ENCODE assay signal across 8 mouse cellular contexts in the genomic region with DNA sequence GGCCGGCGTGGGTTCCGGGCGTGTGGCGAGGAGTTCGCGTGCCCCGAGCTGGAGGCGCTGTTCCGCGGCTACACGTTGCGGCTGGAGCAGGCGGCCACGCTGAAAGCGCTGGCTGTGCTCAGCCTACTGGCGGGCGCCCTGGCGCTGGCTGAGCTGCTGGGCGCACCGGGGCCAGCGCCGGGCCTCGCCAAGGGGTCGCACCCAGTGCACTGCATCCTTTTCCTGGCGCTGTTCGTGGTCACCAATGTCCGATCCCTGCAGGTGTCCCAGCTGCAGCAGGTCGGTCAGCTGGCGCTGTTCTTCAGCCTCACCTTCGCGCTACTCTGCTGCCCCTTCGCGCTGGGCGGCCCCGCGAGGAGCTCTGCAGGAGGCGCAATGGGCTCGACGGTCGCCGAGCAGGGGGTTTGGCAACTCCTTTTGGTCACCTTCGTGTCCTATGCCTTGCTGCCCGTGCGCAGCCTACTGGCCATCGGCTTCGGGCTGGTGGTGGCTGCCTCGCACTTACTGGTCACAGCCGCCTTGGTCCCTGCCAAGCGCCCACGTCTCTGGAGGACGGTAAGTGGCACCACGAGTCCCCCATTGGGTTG. TPM values are rescaled to one million over a fixed set of nuclear protein-coding genes. Genes with fewer than 3 reads are reported as not detected.
DNase-seq lines count a peak whose midpoint lies in the region; ATAC-seq lines count a peak whose summit lies in the region.

No protein-coding gene starts in this region.

- H3K36me3 ChIP-seq in forebrain, embryonic 16.5 days (ENCODE audit: control insufficient read depth, insufficient read depth): no peaks in the 10 kb centered on the region
- no peaks in the 10 kb centered on the region for H3K36me3 ChIP-seq in kidney, embryonic 14.5 days (ENCODE audit: control insufficient read depth, insufficient read depth, low read length)
- no peaks in the 10 kb centered on the region for H3K36me3 ChIP-seq in stomach, embryonic 16.5 days (ENCODE audit: control insufficient read depth, insufficient read depth, low read length)

- no peak overlapping the region for H3K27ac ChIP-seq in forebrain, embryonic 16.5 days (ENCODE audit: low read length)
- H3K27ac ChIP-seq in kidney, embryonic 14.5 days (ENCODE audit: low read depth, low read length): no peak overlapping the region
- no peak overlapping the region for H3K27ac ChIP-seq in stomach, embryonic 16.5 days (ENCODE audit: low read length)

- WGBS in forebrain, embryonic 16.5 days: under 1% methylated on average over 52 of the region's 53 CpGs
- WGBS in kidney, embryonic 14.5 days: under 1% methylated on average over 46 of the region's 53 CpGs
- under 1% methylated on average over 53 of the region's 53 CpGs for WGBS in stomach, embryonic 16.5 days

- no peaks in the 10 kb centered on the region for H3K9me3 ChIP-seq in forebrain, embryonic 16.5 days (ENCODE audit: control insufficient read depth, low read length)
- no peaks in the 10 kb centered on the region for H3K9me3 ChIP-seq in kidney, embryonic 14.5 days (ENCODE audit: control insufficient read depth, low read length)
- no peaks in the 10 kb centered on the region for H3K9me3 ChIP-seq in stomach, embryonic 16.5 days (replicated peaks; ENCODE audit: control insufficient read depth, low read length)

- peak; percentile 65 for ATAC-seq in forebrain, embryonic 16.5 days
- ATAC-seq in kidney, embryonic 14.5 days (ENCODE audit: low FRiP score, low TSS enrichment): peak; percentile 71
- peak; percentile 28; the same call in 1 of the 2 replicates for ATAC-seq in stomach, embryonic 16.5 days (ENCODE audit: insufficient read depth, low FRiP score)

- peak overlapping the region; percentile 88 for H3K4me2 ChIP-seq in forebrain, embryonic 16.5 days (ENCODE audit: low read length)
- peak overlapping the region; percentile 89 for H3K4me2 ChIP-seq in kidney, embryonic 14.5 days (replicated peaks; ENCODE audit: low read depth, low read length)
- H3K4me2 ChIP-seq in stomach, embryonic 16.5 days (ENCODE audit: low read depth, low read length): peak overlapping the region; percentile 66

- peaks cover 23% of the 10 kb centered on the region for H3K27me3 ChIP-seq in forebrain, embryonic 16.5 days (replicated peaks; ENCODE audit: control insufficient read depth, insufficient read depth, low read length)
- peaks cover 49% of the 10 kb centered on the region for H3K27me3 ChIP-seq in kidney, embryonic 14.5 days (ENCODE audit: control insufficient read depth, insufficient read depth, low read length)
- H3K27me3 ChIP-seq in stomach, embryonic 16.5 days (ENCODE audit: control insufficient read depth, insufficient read depth, low read length): peaks cover 45% of the 10 kb centered on the region

- peak; percentile 38 to 56 for DNase-seq in layer of hippocampus, postnatal 10 days (ENCODE audit: low spot score in 2 of 2)
- no peak for DNase-seq in layer of hippocampus, adult 9-10 months (ENCODE audit: low spot score)
- peak; percentile 78 for DNase-seq in cerebellum, adult 11-12 months
- DNase-seq in lung, postnatal 4 days: peak; percentile 13 to 41
- DNase-seq in B cell, adult 2 months: no peak

- peak overlapping the region; percentile 58 for H3K4me3 ChIP-seq in forebrain, embryonic 16.5 days (replicated peaks; ENCODE audit: low read length)
- peak overlapping the region; percentile 52 for H3K4me3 ChIP-seq in kidney, embryonic 14.5 days (ENCODE audit: low read length)
- H3K4me3 ChIP-seq in stomach, embryonic 16.5 days (replicated peaks; ENCODE audit: low read length): peak overlapping the region; percentile 68

- peak overlapping the region; percentile 73 for H3K9ac ChIP-seq in forebrain, embryonic 16.5 days (replicated peaks; ENCODE audit: low read depth, low read length)
- peak overlapping the region; percentile 54 for H3K9ac ChIP-seq in kidney, embryonic 14.5 days (ENCODE audit: low read depth, low read length)
- H3K9ac ChIP-seq in stomach, embryonic 16.5 days (ENCODE audit: low read length): peak overlapping the region; percentile 69

- H3K4me1 ChIP-seq in forebrain, embryonic 16.5 days (replicated peaks; ENCODE audit: control insufficient read depth, insufficient read depth, low read length): peaks cover 17% of the 10 kb centered on the region
- H3K4me1 ChIP-seq in kidney, embryonic 14.5 days (ENCODE audit: control insufficient read depth, insufficient read depth, low read length): peaks cover 2% of the 10 kb centered on the region; the same call in 1 of the 2 replicates
- H3K4me1 ChIP-seq in stomach, embryonic 16.5 days (ENCODE audit: control insufficient read depth, insufficient read depth, low read length): peaks cover 12% of the 10 kb centered on the region

RNA-seq across cellular contexts. Expression of gene Adcy1, which starts 0.5 kb away (rescaled TPM):
- total RNA-seq in layer of hippocampus, postnatal 10 days (2021): 100 to 1,000 TPM; 191 to 208 TPM
- 9.7 and 11.1 TPM in 2 replicates for polyA plus RNA-seq in forebrain, embryonic 16.5 days (2015; fragmentation: Nextera tagmentation; extraction: Ambion mirVana)
- polyA plus RNA-seq in kidney, embryonic 14.5 days (2014; fragmentation: Nextera tagmentation; extraction: Ambion mirVana): 1.2 and 2.3 TPM in 2 replicates
- 1.8 and 2.2 TPM in 2 replicates for polyA plus RNA-seq in stomach, embryonic 16.5 days (2015; fragmentation: Nextera tagmentation; extraction: Ambion mirVana)

Comparison
In these comparisons a context has a peak if more than half of its experiments do, and no peak if none do; other contexts are left out.
1. DNase-seq: peak in layer of hippocampus, postnatal 10 days (2 of 2), cerebellum, adult 11-12 months (single experiment) and lung, postnatal 4 days (2 of 2); none in layer of hippocampus, adult 9-10 months (single experiment) and B cell, adult 2 months (0 of 2).
2. Peak in every context shown above with its lines, with median percentiles within 50 percentile points of each other: ATAC-seq, H3K4me2 ChIP-seq, H3K4me3 ChIP-seq and H3K9ac ChIP-seq.